Mouse (Mus musculus) B cell, adult 2 months (primary cell): ENCODE measurements around the gene Ifi211.
"Not testable (repeated sequence)": the region's sequence is repeated elsewhere in the genome, so short reads cannot be mapped to it uniquely, and the experiment has no call there.

ENCODE experiments used
- DNase-seq, 2 experiments: peaks; one replicate each; pipeline ENCODE4 v3.0.0; 2022

Gene Ifi211

DNA sequence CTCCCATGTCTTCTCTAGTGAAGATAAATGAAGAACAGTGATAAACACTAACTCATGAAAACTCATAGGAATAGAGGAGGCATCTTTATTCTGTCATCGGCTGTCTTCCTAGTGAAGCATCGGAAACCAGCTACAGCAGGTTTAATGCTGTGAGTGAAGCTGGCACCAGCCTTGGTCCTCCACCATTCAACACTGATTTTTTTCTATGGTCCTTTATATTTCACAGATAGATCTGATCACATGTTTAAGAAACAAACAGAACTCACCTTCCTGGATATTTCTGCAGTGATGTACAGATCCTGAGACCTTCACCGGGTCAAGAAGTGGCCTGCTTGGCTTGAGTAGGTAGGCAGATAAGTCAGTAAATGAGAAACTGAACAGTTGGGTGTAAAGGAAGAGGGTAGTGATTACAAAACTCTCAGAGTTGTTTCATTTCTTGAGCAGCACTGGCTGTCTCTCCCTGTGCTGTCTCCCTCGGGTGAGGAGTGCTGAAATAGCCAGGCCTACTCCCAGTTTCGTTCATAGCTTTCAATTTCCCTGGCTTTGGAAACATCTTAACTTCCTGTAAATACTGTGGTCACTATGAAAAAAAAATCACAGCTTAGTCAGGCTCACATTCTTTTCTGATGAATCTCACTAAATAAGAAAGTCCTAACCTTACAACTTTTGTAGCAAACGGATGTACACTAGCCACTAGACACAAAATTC, at the start of gene Ifi211:
Ifi211 (minus strand) TSS at position 499 of the 708 bp plus-strand sequence.
- DNase-seq, result not testable (repeated sequence)

- DNase-seq, result not testable (repeated sequence)
Observed at GRCm38 (mm10) chr1:173961491-173961890, 48.6 kb upstream of the Ifi211 start.

DNA sequence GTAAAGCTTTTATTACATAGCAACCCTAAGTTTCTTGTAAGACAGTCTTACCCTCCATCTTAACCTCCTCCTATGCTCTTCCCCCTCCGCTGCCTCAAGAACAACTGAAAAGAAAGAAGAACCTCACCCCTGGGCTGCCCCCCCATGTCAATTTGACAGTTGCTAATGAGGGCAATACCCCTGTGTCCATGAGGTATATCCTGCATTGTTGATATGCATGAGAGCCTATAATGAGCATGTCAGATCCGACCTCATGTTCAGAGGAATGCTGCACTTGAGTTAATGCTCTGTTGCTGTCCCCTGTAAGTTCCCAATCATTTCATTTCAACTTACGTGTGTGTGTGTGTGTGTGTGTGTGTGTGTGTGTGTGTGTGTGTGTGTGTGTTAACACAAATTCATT, 47.2 kb upstream of the Ifi211 start:
- not testable (repeated sequence) for DNase-seq

GRCm38 (mm10) chr1:173955839-173956527, 43.1 kb upstream of the Ifi211 start:
- DNase-seq, result not testable (repeated sequence)

DNA sequence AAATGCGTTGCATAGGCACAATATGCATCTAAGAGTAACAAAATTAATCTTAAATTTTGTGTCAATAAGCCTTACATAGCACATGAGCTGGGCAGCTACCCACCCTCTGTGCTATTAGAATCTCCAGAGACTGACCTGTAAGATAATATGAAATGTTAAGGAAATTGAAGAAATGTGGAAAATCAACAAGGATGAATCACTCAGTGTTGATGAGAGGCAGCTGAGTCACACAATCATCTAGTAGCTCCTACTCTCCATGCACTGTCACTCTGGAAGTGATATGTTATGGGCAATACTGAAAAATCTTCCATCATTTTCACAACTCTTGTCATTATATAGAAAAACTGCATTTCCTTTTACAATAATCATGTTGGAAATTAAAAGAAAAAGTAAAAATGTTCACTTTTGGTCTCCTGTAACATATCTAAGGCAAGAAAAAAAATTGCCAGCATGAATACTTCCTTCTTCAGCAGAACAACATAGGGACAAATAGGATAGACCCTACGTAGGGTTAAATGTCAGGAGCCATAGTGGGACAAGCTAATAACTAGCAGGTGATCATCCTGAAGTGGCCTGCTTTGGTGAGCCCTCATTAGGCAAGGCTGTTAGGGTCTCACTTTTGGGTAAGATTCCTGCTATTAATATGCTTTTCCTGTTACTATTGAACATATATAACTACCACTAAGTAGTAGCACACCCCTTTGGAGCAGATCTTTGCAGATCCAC, 42.4 kb upstream of the Ifi211 start:
- no peak for DNase-seq

- no peak for DNase-seq
Observed at GRCm38 (mm10) chr1:173953563-173953962, 40.7 kb upstream of the Ifi211 start.

GRCm38 (mm10) chr1:173949044-173949443, 36.2 kb upstream of the Ifi211 start:
- DNase-seq, result peak; percentile 37 to 40

GRCm38 (mm10) chr1:173942780-173943066, 29.9 kb upstream of the Ifi211 start:
- DNase-seq, result peak in 1 of 2 experiments; percentile 37

- DNase-seq, result peak; percentile 25 to 40
Observed at GRCm38 (mm10) chr1:173941924-173942779, 29.3 kb upstream of the Ifi211 start, which contains the start of the genes Mndal and Ifi203. TSS of gene Mndal (minus strand) at chr1:173942491. TSS of gene Ifi203 (minus strand) at chr1:173942672.

GRCm38 (mm10) chr1:173941522-173941921, 28.7 kb upstream of the Ifi211 start:
- not testable (repeated sequence) for DNase-seq

DNA sequence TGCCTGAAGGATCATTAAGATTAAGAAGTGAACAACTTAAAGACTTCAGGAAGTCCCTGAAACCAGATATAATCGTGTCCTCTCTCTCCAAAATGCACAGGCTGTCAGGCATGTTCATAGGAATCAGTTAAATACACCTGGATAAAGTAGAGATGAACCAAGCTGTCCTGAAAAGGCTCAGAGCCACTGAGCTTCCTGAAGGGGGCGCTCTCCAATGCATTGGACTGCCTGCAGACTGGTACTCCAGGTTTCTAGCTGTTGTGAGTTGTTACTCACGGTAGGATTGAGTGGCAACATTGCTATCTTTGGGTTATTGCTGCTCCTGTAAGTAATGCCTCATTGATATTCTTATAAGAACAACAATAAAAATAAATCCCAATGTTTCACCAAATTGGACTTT, 6.4 kb upstream of the Ifi211 start:
- DNase-seq, result not testable (repeated sequence)

DNA sequence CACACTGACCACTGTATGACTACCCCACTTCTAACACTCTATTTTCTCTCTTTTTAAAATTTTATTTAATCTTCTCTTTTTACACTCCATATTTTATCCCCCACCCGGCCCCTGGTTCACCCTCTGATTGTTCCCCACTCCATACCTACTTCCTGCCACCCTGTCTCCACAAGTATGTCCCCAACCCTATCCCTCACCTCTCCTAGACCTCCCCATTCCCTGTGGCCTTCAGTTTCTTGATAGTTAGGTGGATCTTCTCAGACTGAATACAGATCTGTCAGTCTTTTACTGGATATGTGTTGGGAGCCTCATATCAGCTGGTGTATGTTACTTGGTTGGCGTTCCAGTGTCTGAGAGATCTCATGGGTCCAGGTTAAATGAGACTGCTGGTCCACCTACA, 1.7 kb upstream of the Ifi211 start:
- no peak for DNase-seq

- not testable (repeated sequence) for DNase-seq
Observed at GRCm38 (mm10) chr1:173913256-173913791, 478 bp upstream of the Ifi211 start.

DNA sequence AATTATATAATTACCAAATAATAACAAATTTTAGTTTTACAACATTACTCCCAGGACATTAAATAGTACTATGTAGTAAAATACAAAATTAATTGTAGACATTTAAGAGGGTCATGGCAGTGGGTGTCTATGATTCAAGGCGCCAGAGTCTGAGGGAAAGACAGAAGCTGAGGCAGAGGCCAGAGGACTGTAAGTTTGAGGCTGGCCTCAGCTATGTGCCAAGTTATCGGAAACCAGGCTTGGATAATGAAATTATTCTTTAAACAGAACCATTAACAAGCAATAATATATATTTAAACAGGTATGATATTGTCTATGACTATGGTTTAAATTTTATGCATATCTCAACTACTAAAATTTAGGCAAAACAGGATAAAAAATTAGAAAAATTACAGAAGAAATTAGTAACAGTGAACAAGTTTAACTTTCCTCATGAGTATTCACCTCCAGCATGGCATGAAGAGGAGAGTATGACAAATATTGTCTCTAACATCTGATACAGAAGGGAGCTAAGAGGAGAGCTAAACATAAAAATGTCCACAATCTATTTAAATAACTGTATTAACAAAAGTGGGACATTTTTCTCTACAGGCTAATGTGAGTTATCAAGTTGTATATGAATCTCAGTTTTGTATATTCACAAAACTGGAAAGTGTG, 910 bp downstream of the Ifi211 start:
- DNase-seq, result no peak

GRCm38 (mm10) chr1:173908390-173908789, 4.5 kb downstream of the Ifi211 start:
- not testable (repeated sequence) for DNase-seq

- DNase-seq, result peak; percentile 33 to 50
Observed at GRCm38 (mm10) chr1:173905885-173906284, 7.0 kb downstream of the Ifi211 start.

DNA sequence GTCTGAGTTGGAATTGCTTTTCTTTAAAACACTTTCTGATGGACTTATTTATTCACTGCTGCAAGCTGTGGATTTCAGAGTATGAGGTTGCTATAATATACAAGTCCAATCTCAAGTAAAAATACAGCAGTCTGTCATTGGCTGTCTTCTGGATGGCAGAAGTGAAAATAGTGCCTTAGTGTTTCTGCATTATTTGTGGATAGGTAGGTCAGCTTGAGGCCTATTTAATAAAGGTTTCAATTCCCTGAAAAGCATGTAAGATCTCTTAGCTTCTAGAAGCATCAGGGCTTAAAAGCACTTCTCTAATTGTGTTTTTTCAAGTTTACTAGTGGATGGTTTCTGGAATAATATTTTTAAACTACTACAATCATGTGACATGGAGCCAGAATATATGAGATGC, 23.1 kb downstream of the Ifi211 start:
- DNase-seq, result not testable (repeated sequence)

- DNase-seq, result peak; percentile 27 to 28
Observed at GRCm38 (mm10) chr1:173887026-173887787, 25.6 kb downstream of the Ifi211 start.

DNA sequence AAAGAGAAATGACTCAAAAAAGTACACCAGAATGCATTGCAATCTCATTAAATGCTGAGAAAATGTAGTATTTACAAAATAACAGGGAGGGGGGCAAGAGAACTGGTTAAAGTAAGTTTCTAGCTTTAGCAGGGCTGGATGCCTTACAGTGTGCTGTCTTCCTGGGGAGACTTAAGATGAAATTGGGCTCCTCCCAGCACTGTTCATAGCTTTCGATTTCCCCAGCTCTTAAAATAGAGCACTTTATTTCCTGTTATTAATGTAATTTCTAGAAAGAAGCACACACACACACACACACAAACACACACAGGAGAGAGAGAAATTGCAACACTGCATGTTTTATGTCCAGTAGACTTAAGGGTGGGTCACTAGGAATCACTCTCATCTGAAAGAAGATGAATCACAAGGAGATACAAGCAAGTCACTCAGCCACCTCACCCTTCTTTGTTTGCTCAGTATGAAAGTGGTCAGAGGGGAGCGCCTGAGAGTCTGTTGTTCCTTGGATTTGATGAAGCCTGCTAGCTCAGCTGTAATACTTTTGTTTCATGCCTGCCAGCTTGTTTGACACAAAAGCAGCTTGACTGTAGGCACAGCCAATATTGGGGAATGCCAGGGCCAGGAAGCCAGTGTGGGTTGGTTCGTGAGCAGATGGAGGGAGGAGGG, 32.7 kb downstream of the Ifi211 start:
- DNase-seq, result peak; percentile 31 to 32

GRCm38 (mm10) chr1:173879225-173879987, 33.4 kb downstream of the Ifi211 start:
- DNase-seq, result peak; percentile 39 to 44
